Mouse (Mus musculus): ENCODE results near the gene Prr15l.

The Prr15l gene

DNA sequence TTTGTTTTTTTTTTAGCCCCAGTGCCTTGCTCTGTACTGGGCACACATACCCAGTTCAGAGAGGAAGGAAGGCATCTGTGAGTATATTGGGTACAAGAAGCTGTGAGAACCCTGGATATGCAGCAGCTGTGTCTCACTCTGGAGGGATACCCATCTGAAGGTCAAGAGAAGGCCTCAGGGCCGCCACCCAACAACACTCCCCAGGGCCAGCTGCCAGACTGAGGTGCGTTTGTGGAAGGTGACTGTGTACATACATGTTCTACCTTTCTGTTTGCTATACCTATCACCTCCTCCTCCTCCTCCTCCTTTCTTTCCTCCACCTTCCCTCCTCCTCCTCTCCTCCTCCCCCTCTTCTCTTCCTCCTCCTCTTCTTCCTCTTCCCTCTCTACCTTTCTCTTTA lies at the start of gene Prr15l:
Prr15l (plus strand) TSS at position 17 of the 400 bp plus-strand sequence.
- CTCF ChIA-PET: no interaction called here

DNA sequence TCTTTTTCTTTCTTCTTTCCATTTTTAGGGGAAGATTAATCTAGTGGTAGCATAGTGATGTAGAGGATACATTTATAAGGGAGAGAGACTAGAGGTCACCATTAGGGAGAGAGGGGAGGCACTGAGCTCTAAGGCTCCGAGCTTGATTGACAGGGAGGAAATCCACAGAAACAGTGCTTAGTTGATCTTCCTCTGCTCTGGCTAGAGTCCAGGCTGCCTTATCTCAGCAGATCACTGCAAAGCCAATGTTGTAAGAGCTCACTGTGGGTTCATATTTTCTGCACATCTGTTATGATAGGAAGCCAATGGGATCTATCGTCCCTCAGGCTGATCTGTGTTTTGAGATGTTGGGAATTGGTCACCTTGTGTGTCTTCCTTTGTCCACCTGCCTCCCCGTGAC lies 49.2 kb upstream of the Prr15l start:
- CTCF ChIA-PET: interaction anchor here (0.6 kb wide), 1 partner anchor 508 kb away, joined by 3 read pairs; no protein-coding TSS in a partner anchor

DNA sequence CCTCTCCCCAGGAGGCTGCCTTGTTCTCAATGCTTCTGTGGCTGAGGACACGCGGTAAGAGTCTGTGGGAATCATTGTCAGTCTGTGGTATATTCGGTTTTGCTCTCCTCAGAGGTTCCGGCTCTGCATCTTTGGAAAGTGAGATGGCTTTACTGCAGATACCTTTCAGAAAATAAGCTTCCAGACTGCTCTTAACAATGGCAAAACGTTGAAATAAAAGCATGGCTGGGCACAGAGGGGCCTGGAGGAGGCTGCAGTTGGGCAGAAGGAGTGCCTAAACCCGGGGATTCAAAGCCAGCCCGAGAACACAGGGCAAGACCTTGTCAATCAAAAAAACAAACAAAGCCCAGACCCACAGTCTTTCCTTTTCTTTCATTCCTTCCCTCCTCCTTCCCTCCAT lies 48.5 kb upstream of the Prr15l start:
- CTCF ChIA-PET: no interaction called here

GRCm38 (mm10) chr11:96880296-96880695 lies 47.6 kb upstream of the Prr15l start:
- CTCF ChIA-PET: no interaction called here

DNA sequence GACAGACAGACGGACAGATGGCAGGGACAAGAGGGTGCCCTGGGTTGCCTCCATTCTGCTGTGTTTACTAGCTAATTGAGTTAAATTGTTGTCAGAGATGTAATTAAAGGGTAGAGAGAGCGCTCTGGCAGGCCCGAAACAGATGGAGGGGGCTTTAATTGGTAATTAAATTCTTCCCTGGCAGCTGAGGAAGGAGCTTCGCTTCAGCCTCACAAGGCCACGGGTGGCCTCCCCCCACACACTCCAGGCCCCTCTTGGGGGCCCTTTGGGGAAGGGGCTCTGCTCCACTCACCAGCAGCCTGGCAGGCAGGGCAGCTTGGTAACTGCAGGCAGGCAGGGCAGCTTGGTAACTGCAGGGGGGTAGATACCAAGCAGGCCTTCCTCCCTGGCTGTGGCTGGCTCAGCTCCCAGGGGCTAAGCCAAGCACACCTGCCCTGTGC lies 42.0 kb upstream of the Prr15l start:
- CTCF ChIA-PET: no interaction called here

- CTCF ChIA-PET: no interaction called here
These were observed 40.9 kb upstream of the Prr15l start for GRCm38 (mm10) chr11:96886942-96887546.

GRCm38 (mm10) chr11:96891784-96892527 lies 35.9 kb upstream of the Prr15l start:
- CTCF ChIA-PET: no interaction called here

GRCm38 (mm10) chr11:96893203-96893842 lies 34.6 kb upstream of the Prr15l start:
- CTCF ChIA-PET: no interaction called here

- CTCF ChIA-PET: no interaction called here
These were observed 32.0 kb upstream of the Prr15l start for GRCm38 (mm10) chr11:96895886-96896285.

GRCm38 (mm10) chr11:96899449-96900306 lies 28.2 kb upstream of the Prr15l start:
- CTCF ChIA-PET: no interaction called here

DNA sequence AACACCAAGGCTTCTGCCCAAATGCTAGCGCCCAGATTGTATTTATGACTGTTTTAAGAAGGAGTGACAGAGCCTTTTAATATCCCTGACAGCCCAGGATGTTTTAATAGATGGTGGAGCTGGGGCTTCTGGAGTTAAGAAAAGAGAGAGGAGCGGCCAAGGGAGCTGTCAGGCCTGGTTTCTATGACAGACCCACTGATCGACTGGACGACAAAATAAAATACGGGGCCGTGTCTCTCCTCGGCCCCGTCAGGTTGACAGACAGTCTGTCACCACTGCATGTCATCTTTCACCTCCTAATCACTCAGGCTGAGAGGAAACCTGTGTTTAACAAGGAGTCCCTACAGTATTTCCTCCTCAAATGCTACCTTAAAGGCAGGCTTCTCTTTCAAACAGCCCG lies 26.6 kb upstream of the Prr15l start:
- CTCF ChIA-PET: no interaction called here

- CTCF ChIA-PET: no interaction called here
These were observed 25.0 kb upstream of the Prr15l start for GRCm38 (mm10) chr11:96902639-96903635.

- CTCF ChIA-PET: interaction anchor here (0.6 kb wide), 1 partner anchor 73 kb away, joined by 3 read pairs; no protein-coding TSS in a partner anchor
These were observed 21.3 kb upstream of the Prr15l start for GRCm38 (mm10) chr11:96906431-96907161.

DNA sequence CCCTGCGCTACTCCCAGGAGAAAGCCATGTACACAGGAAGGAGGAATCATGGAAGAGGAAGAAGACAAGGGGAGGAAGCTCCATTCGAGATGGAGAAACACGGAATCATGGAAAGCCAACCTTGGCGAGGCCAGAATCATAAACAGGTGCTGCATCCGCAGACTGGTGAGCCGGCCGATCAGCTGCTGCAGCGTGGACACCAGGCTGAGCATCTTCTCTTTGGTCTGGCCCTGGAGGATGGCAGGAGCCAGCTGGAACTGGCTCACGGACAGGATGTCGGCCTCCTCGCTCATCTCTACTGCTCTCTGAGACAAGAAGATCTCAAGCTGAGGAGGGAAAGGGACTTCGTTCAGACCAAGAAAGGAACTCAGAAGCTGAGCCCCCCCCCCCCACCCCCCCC lies 19.3 kb upstream of the Prr15l start:
- CTCF ChIA-PET: no interaction called here

DNA sequence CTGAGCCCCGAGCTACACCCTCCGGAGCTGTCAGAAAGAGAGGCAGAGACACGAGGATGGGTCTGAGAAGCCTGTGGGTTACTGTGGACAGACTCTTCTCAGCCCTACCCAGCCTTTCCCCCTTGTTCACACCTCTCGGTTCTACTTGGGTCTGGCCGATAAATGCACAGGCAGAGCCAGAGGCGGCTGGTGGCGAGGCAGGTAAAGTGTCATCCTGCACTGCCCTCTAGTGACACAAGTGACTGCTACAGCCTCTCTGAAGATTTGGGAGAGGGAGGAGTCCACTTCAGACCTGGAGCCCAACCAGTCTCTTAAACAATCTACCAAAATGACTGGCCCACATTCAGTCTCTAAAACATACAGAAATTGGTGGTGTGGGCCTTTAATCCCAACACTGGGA lies 17.9 kb upstream of the Prr15l start:
- CTCF ChIA-PET: interaction anchor here (0.6 to 1.0 kb wide), 3 partner anchors 43 to 118 kb away, joined by 3 to 9 read pairs (median 3); no protein-coding TSS in a partner anchor

GRCm38 (mm10) chr11:96912682-96913081 lies 15.2 kb upstream of the Prr15l start:
- CTCF ChIA-PET: interaction anchor here (1.2 kb wide), 1 partner anchor 365 kb away, joined by 3 read pairs; no protein-coding TSS in a partner anchor

- CTCF ChIA-PET: no interaction called here
These were observed 11.6 kb upstream of the Prr15l start, which contains the start of gene Cdk5rap3 for GRCm38 (mm10) chr11:96916044-96916884. Gene Cdk5rap3 (minus strand): TSS chr11:96916496.

GRCm38 (mm10) chr11:96916885-96917396 lies 11.0 kb upstream of the Prr15l start:
- CTCF ChIA-PET: no interaction called here

DNA sequence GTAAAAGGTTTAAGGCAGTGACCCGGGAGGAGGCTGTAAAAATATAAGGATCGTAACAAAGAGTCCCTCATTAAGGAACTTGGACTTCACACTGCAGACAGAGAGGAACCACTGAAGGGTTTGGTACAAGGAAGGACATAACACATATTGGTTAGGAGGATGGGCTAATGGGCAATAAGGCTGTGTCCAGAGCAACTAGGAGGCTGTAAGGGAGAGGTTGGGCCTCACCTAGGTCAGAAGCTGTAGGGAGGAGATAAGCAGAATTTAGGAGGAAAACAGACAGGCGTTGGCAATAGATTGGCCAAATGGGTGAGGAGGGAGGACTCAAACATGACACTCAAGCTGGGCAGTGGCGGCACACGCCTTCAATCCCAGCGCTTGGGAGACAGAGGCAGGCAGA lies 10.5 kb upstream of the Prr15l start:
- CTCF ChIA-PET: interaction anchor here (0.5 to 0.6 kb wide), 2 partner anchors 47 to 63 kb away, joined by 3 to 5 read pairs; no protein-coding TSS in a partner anchor
